22 mouse cellular contexts compared by ENCODE assay signal in the genomic region with DNA sequence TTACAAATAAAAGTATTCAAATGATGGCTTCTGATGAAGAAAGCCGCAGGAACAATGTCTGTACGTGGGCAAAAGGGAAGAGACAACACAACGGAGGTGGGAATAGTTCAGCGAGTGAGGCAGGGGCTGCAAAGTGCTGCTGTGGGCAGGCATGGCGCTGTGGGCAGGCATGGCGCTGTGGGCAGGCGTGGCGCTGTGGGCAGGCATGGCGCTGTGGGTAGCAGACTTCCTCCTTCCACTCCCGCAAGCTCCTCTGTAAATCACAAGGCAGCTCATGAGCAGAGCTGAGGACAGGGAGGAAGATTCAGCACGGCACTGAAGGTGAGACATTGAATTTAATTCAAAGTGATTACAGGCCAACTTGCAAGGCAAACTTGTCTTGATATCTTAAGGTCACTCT.
DNase-seq lines count a peak whose midpoint lies in the region; ATAC-seq and TF ChIP-seq lines count a peak whose summit lies in the region.
"Had no signal": no experiment of that assay in that cellular context is flagged by ENCODE, and none has a peak within 500 bp of the region (broad histone marks: within the 10 kb centered on the region; RNA-seq: fewer than 3 reads in every experiment).

No protein-coding gene starts in this region.

- 92% methylated on average over 11 of the region's 11 CpGs for WGBS in midbrain, embryonic 10.5 days
- 90% methylated on average over 11 of the region's 11 CpGs for WGBS in midbrain, embryonic 11.5 days
- WGBS in hindbrain, postnatal 0 days = 96% methylated on average over 11 of the region's 11 CpGs

- no peak for ATAC-seq in midbrain, embryonic 11.5 days (ENCODE audit: low FRiP score)
- no peak for ATAC-seq in G1E (ENCODE audit: extremely low read depth, insufficient number of reproducible peaks, low FRiP score, poor library complexity, severe bottlenecking)
- peak; percentile 65 for ATAC-seq in megakaryocyte, adult 5-6 weeks (ENCODE audit: poor library complexity, severe bottlenecking)
- ATAC-seq in frontal cortex, adult (ENCODE audit: low TSS enrichment) = no peak
- ATAC-seq in hindbrain, postnatal 0 days = no peak
- ATAC-seq: forebrain, embryonic 14.5 days had no signal

- H3K27ac ChIP-seq in gastrocnemius, adult 2 months = no peak overlapping the region
- 0 out of 2 replicates have a peak overlapping the region, but pooled peaks have one; percentile 55 for H3K27ac ChIP-seq in midbrain, embryonic 10.5 days (replicated peaks)
- no peak overlapping the region for H3K27ac ChIP-seq in midbrain, embryonic 11.5 days (ENCODE audit: low read depth, low read length)
- no peak overlapping the region for H3K27ac ChIP-seq in hindbrain, postnatal 0 days
- H3K27ac ChIP-seq: embryonic facial prominence, embryonic 15.5 days; forebrain, embryonic 10.5 days; hindbrain, embryonic 10.5 days; hindbrain, embryonic 14.5 days had no signal

- peak; percentile 23 for DNase-seq in gastrocnemius, adult 2 months
- DNase-seq in gastrocnemius, postnatal 10 days = no peak
- no peak for DNase-seq in midbrain, embryonic 10.5 days (ENCODE audit: low spot score)
- DNase-seq in midbrain, embryonic 11.5 days (ENCODE audit: low spot score, missing footprints) = no peak
- DNase-seq in G1E (ENCODE audit: low spot score) = no peak
- DNase-seq in hindbrain, postnatal 0 days (ENCODE audit: low spot score) = no peak
- DNase-seq: adrenal gland, postnatal 10 days; cerebellum, adult 11-12 months; cerebellum, adult 9-11 months; cerebellum, postnatal 36 days; embryo, embryonic 11 days; gastrocnemius, postnatal 14 days; kidney, adult 11 months had no signal

- intact Hi-C loops in gastrocnemius, adult 2 months (cut with DNase I) = loop anchor here (2.0 kb wide), 1 partner anchor 137 kb away; the partner anchor contains the start of gene Uchl3

- peaks cover 9% of the 10 kb centered on the region; the same call in 1 of the 2 replicates for H3K27me3 ChIP-seq in midbrain, embryonic 10.5 days (ENCODE audit: low read depth, poor library complexity, severe bottlenecking)
- H3K27me3 ChIP-seq in midbrain, embryonic 11.5 days (ENCODE audit: control insufficient read depth, insufficient read depth, low read length) = no peaks in the 10 kb centered on the region
- H3K27me3 ChIP-seq in G1E (ENCODE audit: insufficient read depth, low read length) = no peaks in the 10 kb centered on the region
- H3K27me3 ChIP-seq in hindbrain, postnatal 0 days (ENCODE audit: insufficient read depth, low read length) = no peaks in the 10 kb centered on the region
- H3K27me3 ChIP-seq: embryonic facial prominence, embryonic 15.5 days; heart, embryonic 12.5 days had no signal

- TF ChIP-seq CTCF in gastrocnemius, adult 2 months (IDR thresholded peaks at IDR 0.05) = no peak
- no peak for TF ChIP-seq CTCF in G1E (IDR thresholded peaks at IDR 0.05; ENCODE audit: low read depth, low read length)
- no peak for TF ChIP-seq CTCF in hindbrain, postnatal 0 days (IDR thresholded peaks at IDR 0.05; ENCODE audit: low read depth)

- H3K4me3 ChIP-seq in gastrocnemius, adult 2 months = no peak overlapping the region
- no peak overlapping the region for H3K4me3 ChIP-seq in midbrain, embryonic 10.5 days
- no peak overlapping the region for H3K4me3 ChIP-seq in midbrain, embryonic 11.5 days (ENCODE audit: low read depth, low read length)
- 0 out of 2 replicates have a peak overlapping the region, but pooled peaks have one; percentile 25 for H3K4me3 ChIP-seq in G1E (ENCODE audit: low read depth, low read length)
- no peak overlapping the region for H3K4me3 ChIP-seq in hindbrain, postnatal 0 days (ENCODE audit: low read length)
- H3K4me3 ChIP-seq: embryonic facial prominence, embryonic 15.5 days; erythroblast, embryonic 14.5 days; forebrain, embryonic 10.5 days; heart, embryonic 12.5 days; hindbrain, embryonic 10.5 days had no signal

- no peaks in the 10 kb centered on the region for H3K9me3 ChIP-seq in midbrain, embryonic 10.5 days (replicated peaks)
- H3K9me3 ChIP-seq in midbrain, embryonic 11.5 days (ENCODE audit: control insufficient read depth, low read length) = no peaks in the 10 kb centered on the region
- peaks cover 57% of the 10 kb centered on the region for H3K9me3 ChIP-seq in G1E (replicated peaks)
- H3K9me3 ChIP-seq in hindbrain, postnatal 0 days (ENCODE audit: low read length) = no peaks in the 10 kb centered on the region
- H3K9me3 ChIP-seq: embryonic facial prominence, embryonic 15.5 days; forebrain, embryonic 10.5 days; heart, embryonic 12.5 days; hindbrain, embryonic 10.5 days had no signal

- H3K36me3 ChIP-seq in midbrain, embryonic 10.5 days = no peaks in the 10 kb centered on the region
- no peaks in the 10 kb centered on the region for H3K36me3 ChIP-seq in midbrain, embryonic 11.5 days (ENCODE audit: control insufficient read depth, insufficient read depth, low read length)
- no peaks in the 10 kb centered on the region for H3K36me3 ChIP-seq in G1E (replicated peaks)
- no peaks in the 10 kb centered on the region for H3K36me3 ChIP-seq in hindbrain, postnatal 0 days (ENCODE audit: insufficient read depth, low read length)
- H3K36me3 ChIP-seq: embryonic facial prominence, embryonic 15.5 days; forebrain, embryonic 10.5 days; heart, embryonic 12.5 days; hindbrain, embryonic 10.5 days had no signal

- H3K4me1 ChIP-seq in midbrain, embryonic 10.5 days = peaks cover 35% of the 10 kb centered on the region
- H3K4me1 ChIP-seq in midbrain, embryonic 11.5 days (ENCODE audit: control insufficient read depth, insufficient read depth, low read length) = peaks cover 9% of the 10 kb centered on the region
- no peaks in the 10 kb centered on the region for H3K4me1 ChIP-seq in G1E (ENCODE audit: insufficient read depth, low read depth, low read length)
- H3K4me1 ChIP-seq in hindbrain, postnatal 0 days (ENCODE audit: insufficient read depth, low read length) = no peaks in the 10 kb centered on the region

- H3K9ac ChIP-seq in midbrain, embryonic 11.5 days (ENCODE audit: low read length) = no peak overlapping the region
- H3K9ac ChIP-seq in hindbrain, postnatal 0 days (replicated peaks; ENCODE audit: low read length) = no peak overlapping the region
- H3K9ac ChIP-seq: embryonic facial prominence, embryonic 15.5 days; heart, embryonic 12.5 days; hindbrain, embryonic 14.5 days had no signal

- H3K4me2 ChIP-seq in midbrain, embryonic 11.5 days = no peak overlapping the region
- no peak overlapping the region for H3K4me2 ChIP-seq in hindbrain, postnatal 0 days (ENCODE audit: low read depth, low read length)
- H3K4me2 ChIP-seq: embryonic facial prominence, embryonic 15.5 days; heart, embryonic 12.5 days; hindbrain, embryonic 14.5 days had no signal
